11 mouse cellular contexts compared by ENCODE assay signal in the genomic region with DNA sequence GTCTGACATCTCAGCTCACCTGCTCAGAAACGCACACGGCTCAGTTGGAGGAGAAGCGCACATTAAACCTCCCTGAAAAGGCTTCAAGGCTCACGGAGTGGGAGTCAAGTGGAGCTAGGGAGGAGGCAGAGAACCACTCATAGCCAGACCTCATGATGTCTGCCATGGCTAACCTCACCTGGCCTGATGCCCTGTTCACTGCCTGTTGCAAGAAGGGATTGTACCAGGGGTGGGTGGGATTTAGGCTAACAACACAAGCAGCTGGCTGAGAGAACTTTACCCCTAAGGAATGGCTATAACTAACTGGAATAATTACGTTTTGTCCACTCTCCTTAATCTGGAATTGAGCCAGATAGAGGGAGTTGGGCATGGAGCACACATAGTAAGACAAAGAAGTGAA. TPM values are rescaled to one million over a fixed set of nuclear protein-coding genes. Genes with fewer than 3 reads are reported as not detected.
DNase-seq lines count a peak whose midpoint lies in the region; TF ChIP-seq lines count a peak whose summit lies in the region.
"Had no signal": no experiment of that assay in that cellular context is flagged by ENCODE, and none has a peak within 500 bp of the region (broad histone marks: within the 10 kb centered on the region; RNA-seq: fewer than 3 reads in every experiment).

No protein-coding gene starts in this region.

- TF ChIP-seq CTCF in cortical plate, adult 2 months (IDR thresholded peaks at IDR 0.05; ENCODE audit: extremely low read depth, insufficient read depth, low read length) = no peak

- intact Hi-C loops in left cerebral cortex, postnatal 4 days (cut with DNase I) = no loop called here
- intact Hi-C loops in left cerebral cortex, postnatal 14 days (cut with DNase I) = no loop called here
- intact Hi-C loops in heart, postnatal 36 days (cut with DNase I) = loop anchor here (10.0 kb wide), 1 partner anchor 376 kb away; a partner anchor contains a TSS

- H3K27ac ChIP-seq in cortical plate, adult 2 months (ENCODE audit: insufficient read depth, low read length) = no peak overlapping the region
- H3K27ac ChIP-seq: liver, embryonic 14.5 days had no signal

- TF ChIP-seq POLR2A in cortical plate, adult 2 months (IDR thresholded peaks at IDR 0.05; ENCODE audit: extremely low read depth, insufficient read depth, low read length) = no peak

- peaks cover 5% of the 10 kb centered on the region for H3K4me1 ChIP-seq in cortical plate, adult 2 months (ENCODE audit: control insufficient read depth, insufficient read depth, low read length)

- peak; percentile 44 for DNase-seq in left cerebral cortex, postnatal 4 days
- DNase-seq in left cerebral cortex, postnatal 14 days (ENCODE audit: low spot score in 2 of 2) = no peak
- DNase-seq in heart, postnatal 36 days = peak; percentile 23 to 49
- peak; percentile 39 to 61 for DNase-seq in lung, postnatal 4 days
- DNase-seq in right cerebral cortex, postnatal 10 days (ENCODE audit: low spot score in 2 of 2) = no peak
- DNase-seq in frontal cortex, postnatal 36 days (ENCODE audit: low spot score in 2 of 2) = no peak
- no peak for DNase-seq in right cerebral cortex, postnatal 36 days (ENCODE audit: low spot score in 2 of 2)

- H3K4me3 ChIP-seq in cortical plate, adult 2 months (ENCODE audit: insufficient read depth, low read length) = 0 out of 2 replicates have a peak overlapping the region, but pooled peaks have one; percentile 3

RNA-seq across cellular contexts. Expression of a gene that starts 0.6 kb away (rescaled TPM):
- total RNA-seq in left cerebral cortex, postnatal 4 days (2021) = 1 to 10 TPM; 2.2 to 2.4 TPM
- 1 to 10 TPM; 5.5 to 7.2 TPM for total RNA-seq in left cerebral cortex, postnatal 14 days (2021)
- polyA plus RNA-seq in cortical plate, adult 2 months (2012; rRNA removed) = 7.7 and 8.4 TPM in 2 replicates
- total RNA-seq in heart, postnatal 36 days (2021) = 10 to 100 TPM; 34.7 to 38.7 TPM
- total RNA-seq: hematopoietic stem cell, adult 5-6 weeks; MEL had no signal

RNA-seq across cellular contexts. Expression of a gene that starts 52.6 kb away (rescaled TPM):
- total RNA-seq in left cerebral cortex, postnatal 4 days (2021) = 1 to 10 TPM in 1 of 2 experiments, under 1 TPM in 1; 0.50 to 1.3 TPM
- 1 to 10 TPM; 1.4 to 2.7 TPM for total RNA-seq in left cerebral cortex, postnatal 14 days (2021)
- polyA plus RNA-seq in cortical plate, adult 2 months (2012; rRNA removed) = 1.4 and 1.6 TPM in 2 replicates
- 1 to 10 TPM; 1.1 to 1.4 TPM for total RNA-seq in heart, postnatal 36 days (2021)
- total RNA-seq: hematopoietic stem cell, adult 5-6 weeks; MEL had no signal

Comparison
In these comparisons a context has a peak if more than half of its experiments do, and no peak if none do; other contexts are left out.
1. DNase-seq: peak in left cerebral cortex, postnatal 4 days (single experiment), heart, postnatal 36 days (2 of 2) and lung, postnatal 4 days (2 of 2); none in left cerebral cortex, postnatal 14 days (0 of 2), right cerebral cortex, postnatal 10 days (0 of 2), frontal cortex, postnatal 36 days (0 of 2) and right cerebral cortex, postnatal 36 days (0 of 2).
2. RNA of a gene that starts 0.6 kb away (total RNA-seq): 34.7 to 38.7 TPM in heart, postnatal 36 days; 5.5 to 7.2 TPM in left cerebral cortex, postnatal 14 days and 2.2 to 2.4 TPM in left cerebral cortex, postnatal 4 days; every median in the first group is over 4 times any median in the second.